Mouse (Mus musculus): Measurements from ENCODE around the gene Tfr2. TPM values are rescaled to one million over a fixed set of nuclear protein-coding genes. Genes with fewer than 3 reads are reported as not detected.

Gene Tfr2
- polyA plus RNA-seq, 1 experiment from 2014 or later, result 0.32 TPM

DNA sequence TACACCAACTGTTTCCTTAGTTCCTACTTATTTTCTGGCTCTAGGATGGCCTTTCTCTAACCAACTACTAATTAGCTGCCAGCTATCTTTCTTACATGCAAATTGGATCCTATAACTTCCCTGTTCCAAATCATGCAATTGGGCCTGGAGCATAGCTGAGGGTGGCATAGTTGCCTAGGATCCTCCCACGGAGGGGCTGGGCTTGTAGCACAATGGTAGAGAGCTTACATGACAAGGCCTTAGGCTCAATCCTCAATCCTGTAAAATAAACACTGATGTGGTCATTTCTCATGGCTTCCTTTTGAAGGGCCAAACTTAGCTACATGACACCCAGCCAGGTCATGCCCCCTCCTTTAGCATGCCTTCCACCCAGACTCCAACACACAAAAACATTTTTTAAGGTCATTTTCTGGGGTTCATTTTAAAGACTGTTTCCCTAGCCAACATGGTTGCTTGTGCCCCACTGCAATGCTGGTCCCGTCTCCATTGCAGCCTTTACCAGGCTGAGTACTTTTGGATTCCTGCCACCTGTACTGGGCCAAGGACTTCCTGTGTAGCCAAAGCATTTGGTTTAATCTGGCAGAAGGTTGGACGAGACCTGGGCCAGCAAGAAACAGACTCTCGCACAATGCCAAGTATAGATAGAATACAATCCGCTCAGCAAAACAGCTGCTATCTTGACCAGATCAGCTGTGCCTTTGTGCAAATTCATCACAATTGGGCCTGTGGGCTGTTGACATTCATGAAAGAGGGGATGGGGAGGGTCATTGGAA, 27.7 kb upstream of the Tfr2 start:
- Histone ChIP-seq H3K27ac (no peak overlapping the region), H3K4me2 (replicated peaks) (no peak overlapping the region), H3K4me3 (no peak overlapping the region), H3K9ac (no peak overlapping the region), H3K4me1 (no peaks in the 10 kb centered on the region), H3K27me3 (no peaks in the 10 kb centered on the region), H3K36me3 (no peaks in the 10 kb centered on the region), H3K9me3 (no peaks in the 10 kb centered on the region)
- WGBS, result 73% methylated on average over 5 of the region's 5 CpGs
- no peak for ATAC-seq (ENCODE audit: low FRiP score, low read depth)

DNA sequence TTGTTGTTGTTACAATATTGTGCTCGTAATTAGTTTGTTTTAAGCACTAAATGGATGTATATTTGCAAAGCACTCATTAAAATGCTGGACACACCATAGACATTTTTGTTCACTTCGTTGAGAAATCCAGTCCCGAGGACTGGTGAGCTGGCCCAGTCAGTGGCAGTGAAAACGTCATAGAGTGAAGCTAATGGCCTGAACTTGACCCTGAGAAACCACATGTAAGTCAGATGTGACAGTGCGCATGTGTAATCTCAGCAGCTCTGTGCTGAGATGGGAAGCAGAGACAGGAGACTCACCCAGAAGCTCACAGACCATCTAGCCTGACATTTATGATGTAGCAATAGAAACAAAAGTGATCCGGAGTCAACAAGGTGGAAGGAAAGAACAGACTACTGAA, 24.7 kb upstream of the Tfr2 start:
- no peak overlapping the region for H3K9ac ChIP-seq
- no peaks in the 10 kb centered on the region for H3K27me3 ChIP-seq
- H3K36me3 ChIP-seq, result no peaks in the 10 kb centered on the region
- H3K4me3 ChIP-seq, result no peak overlapping the region
- no peak for ATAC-seq (ENCODE audit: low FRiP score, low read depth)
- no peaks in the 10 kb centered on the region for H3K4me1 ChIP-seq
- no peak overlapping the region for H3K4me2 ChIP-seq (replicated peaks)
- WGBS, result 60% methylated on average over 6 of the region's 6 CpGs
- H3K27ac ChIP-seq, result no peak overlapping the region
- no peaks in the 10 kb centered on the region for H3K9me3 ChIP-seq

DNA sequence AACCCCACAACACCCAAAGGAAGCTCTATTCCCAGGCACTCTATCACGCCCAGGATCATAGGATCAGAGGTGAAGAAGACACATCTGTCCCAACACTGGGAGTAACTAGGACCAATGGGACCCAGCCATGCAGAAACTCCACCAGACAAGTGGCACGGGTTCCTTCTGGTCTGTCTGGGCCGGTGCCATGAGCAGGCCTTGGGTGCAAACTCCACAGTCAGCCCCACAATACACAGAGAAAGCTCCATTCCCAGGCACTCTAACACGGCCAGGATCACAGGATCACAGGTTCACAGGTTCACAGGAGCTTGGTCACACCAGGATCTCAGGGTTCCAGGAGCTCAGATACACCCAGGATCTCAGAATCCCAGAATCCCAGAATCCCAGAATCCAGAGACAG, 24.0 kb upstream of the Tfr2 start:
- WGBS, result 70% methylated on average over 4 of the region's 4 CpGs
- H3K9me3 ChIP-seq, result no peaks in the 10 kb centered on the region
- no peak for ATAC-seq (ENCODE audit: low FRiP score, low read depth)
- no peak overlapping the region for H3K4me3 ChIP-seq
- no peaks in the 10 kb centered on the region for H3K4me1 ChIP-seq
- H3K36me3 ChIP-seq, result no peaks in the 10 kb centered on the region
- no peak overlapping the region for H3K9ac ChIP-seq
- H3K4me2 ChIP-seq (replicated peaks), result no peak overlapping the region
- no peaks in the 10 kb centered on the region for H3K27me3 ChIP-seq
- no peak overlapping the region for H3K27ac ChIP-seq

DNA sequence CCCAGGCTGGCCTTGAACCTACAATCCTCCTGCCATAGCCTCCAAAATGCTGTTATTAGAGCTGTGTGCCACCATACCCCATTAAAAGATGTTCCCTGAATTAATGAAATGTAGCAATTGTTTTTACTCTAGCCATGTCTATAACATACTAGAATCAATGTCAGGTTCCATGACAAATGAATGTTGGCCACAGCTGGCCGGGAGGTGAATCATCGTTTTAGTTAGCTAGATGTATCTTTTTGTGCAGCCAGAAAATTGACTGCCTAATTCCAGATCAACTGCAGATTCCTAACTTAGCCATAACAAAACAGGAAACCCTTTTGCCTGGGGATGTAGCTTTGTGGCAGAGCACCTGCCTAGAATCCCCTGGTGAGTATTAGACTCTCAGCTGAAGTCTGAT, 19.8 kb upstream of the Tfr2 start:
- H3K9me3 ChIP-seq, result no peaks in the 10 kb centered on the region
- H3K4me1 ChIP-seq, result peaks cover 8% of the 10 kb centered on the region; the same call in 1 of the 2 replicates
- H3K27ac ChIP-seq, result no peak overlapping the region
- no peak overlapping the region for H3K4me2 ChIP-seq (replicated peaks)
- no peak overlapping the region for H3K9ac ChIP-seq
- WGBS, result 91% methylated on average over 2 of the region's 2 CpGs
- H3K36me3 ChIP-seq, result no peaks in the 10 kb centered on the region
- no peak overlapping the region for H3K4me3 ChIP-seq
- no peak for ATAC-seq (ENCODE audit: low FRiP score, low read depth)
- peaks cover 14% of the 10 kb centered on the region for H3K27me3 ChIP-seq

- no peak overlapping the region for H3K9ac ChIP-seq
- no peak for ATAC-seq (ENCODE audit: low FRiP score, low read depth)
These were observed 18.5 kb upstream of the Tfr2 start for GRCm38 (mm10) chr5:137551119-137551518.

GRCm38 (mm10) chr5:137553000-137553399, 16.6 kb upstream of the Tfr2 start:
- peaks cover 8% of the 10 kb centered on the region; the same call in 1 of the 2 replicates for H3K4me1 ChIP-seq
- no peaks in the 10 kb centered on the region for H3K36me3 ChIP-seq
- peak overlapping the region; percentile 53 for H3K4me2 ChIP-seq (replicated peaks)
- 32% methylated on average over 6 of the region's 6 CpGs for WGBS
- peaks cover 19% of the 10 kb centered on the region for H3K27me3 ChIP-seq
- peak overlapping the region; percentile 19 for H3K4me3 ChIP-seq
- ATAC-seq (ENCODE audit: low FRiP score, low read depth), result no peak
- H3K27ac ChIP-seq, result no peak overlapping the region
- H3K9me3 ChIP-seq, result no peaks in the 10 kb centered on the region
- no peak overlapping the region for H3K9ac ChIP-seq

More at GRCm38 (mm10) chr5:137551119-137551518, 18.5 kb upstream of the Tfr2 start:
- H3K27ac ChIP-seq, result no peak overlapping the region
- H3K27me3 ChIP-seq, result peaks cover 19% of the 10 kb centered on the region
- no peak overlapping the region for H3K4me3 ChIP-seq
- 76% methylated on average over 5 of the region's 5 CpGs for WGBS
- H3K4me2 ChIP-seq (replicated peaks), result no peak overlapping the region
- no peaks in the 10 kb centered on the region for H3K9me3 ChIP-seq
- H3K4me1 ChIP-seq, result peaks cover 8% of the 10 kb centered on the region; the same call in 1 of the 2 replicates
- no peaks in the 10 kb centered on the region for H3K36me3 ChIP-seq

GRCm38 (mm10) chr5:137553411-137553837, 16.2 kb upstream of the Tfr2 start, which contains the start of gene Actl6b:
Gene Actl6b, plus strand, starts transcription at chr5:137553517.
- Histone ChIP-seq H3K27ac (no peak within 1 kb of the TSS), H3K4me1 (peaks cover 8% of the 10 kb centered on the region; the same call in 1 of the 2 replicates), H3K4me3 (peak within 1 kb of the TSS; percentile 19), H3K27me3 (peaks cover 19% of the 10 kb centered on the region), H3K4me2 (replicated peaks) (peak within 1 kb of the TSS; percentile 53), H3K36me3 (no peaks in the 10 kb centered on the region), H3K9ac (no peak within 1 kb of the TSS), H3K9me3 (no peaks in the 10 kb centered on the region)
- 1% methylated on average over 37 of the region's 37 CpGs for WGBS
- ATAC-seq (ENCODE audit: low FRiP score, low read depth), result peak; percentile 77

GRCm38 (mm10) chr5:137553898-137554297, 15.7 kb upstream of the Tfr2 start:
- WGBS, result 44% methylated on average over 11 of the region's 11 CpGs
- Histone ChIP-seq H3K9ac (no peak overlapping the region), H3K27ac (no peak overlapping the region), H3K4me1 (peaks cover 8% of the 10 kb centered on the region; the same call in 1 of the 2 replicates), H3K4me2 (replicated peaks) (peak overlapping the region; percentile 53; the same call in 1 of the 2 replicates), H3K36me3 (no peaks in the 10 kb centered on the region), H3K9me3 (no peaks in the 10 kb centered on the region), H3K27me3 (peaks cover 19% of the 10 kb centered on the region), H3K4me3 (no peak overlapping the region)
- ATAC-seq (ENCODE audit: low FRiP score, low read depth), result 0 out of 2 replicates have a peak, but pooled peaks have one; percentile 36

DNA sequence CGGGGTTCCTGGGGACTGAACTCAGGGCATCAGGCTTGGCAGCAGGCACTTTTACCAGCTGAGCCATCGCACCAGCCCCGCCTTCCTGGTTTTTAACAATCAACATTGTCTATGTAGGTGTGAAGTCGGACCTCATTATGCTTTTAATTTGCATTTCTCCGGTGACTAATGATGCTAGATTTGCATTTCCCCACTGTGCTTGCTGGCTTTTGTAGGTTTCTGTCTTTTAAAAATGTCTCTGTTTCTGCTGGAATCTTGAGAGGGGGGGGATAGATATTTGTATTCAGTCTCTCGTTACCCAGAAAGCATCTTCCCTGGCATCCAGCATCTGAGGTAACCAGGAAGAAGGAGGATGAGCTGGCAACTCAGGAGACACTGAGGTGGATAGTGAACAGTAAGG, 8.1 kb upstream of the Tfr2 start:
- no peak overlapping the region for H3K4me3 ChIP-seq

DNA sequence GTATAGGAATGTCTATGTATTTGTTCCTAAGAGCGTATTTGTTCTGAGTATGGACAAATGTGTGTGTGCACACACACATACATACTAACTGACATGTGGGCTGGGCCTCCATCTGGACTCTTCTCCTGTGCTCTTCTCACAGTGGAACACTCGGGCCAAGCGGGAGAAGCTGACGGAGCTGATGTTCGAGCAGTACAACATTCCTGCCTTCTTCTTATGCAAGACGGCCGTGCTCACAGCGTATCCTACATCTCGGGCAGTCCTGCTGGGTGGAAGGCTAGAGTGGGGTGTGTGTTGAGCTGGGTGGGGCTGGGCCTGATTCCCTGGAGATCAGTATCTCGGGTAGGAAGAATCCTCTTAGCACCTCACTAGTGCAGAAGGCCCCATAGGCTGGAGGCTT, 6.7 kb upstream of the Tfr2 start:
- no peaks in the 10 kb centered on the region for H3K36me3 ChIP-seq
- H3K4me1 ChIP-seq, result no peaks in the 10 kb centered on the region
- no peak overlapping the region for H3K4me3 ChIP-seq
- no peak overlapping the region for H3K27ac ChIP-seq
- WGBS, result 72% methylated on average over 10 of the region's 10 CpGs
- no peak overlapping the region for H3K4me2 ChIP-seq (replicated peaks)
- no peaks in the 10 kb centered on the region for H3K27me3 ChIP-seq
- H3K9ac ChIP-seq, result no peak overlapping the region
- no peak for ATAC-seq (ENCODE audit: low FRiP score, low read depth)
- H3K9me3 ChIP-seq, result no peaks in the 10 kb centered on the region

More for the DNA sequence above, 8.1 kb upstream of the Tfr2 start:
- 62% methylated on average over 6 of the region's 6 CpGs for WGBS
- no peak for ATAC-seq (ENCODE audit: low FRiP score, low read depth)
- no peaks in the 10 kb centered on the region for H3K9me3 ChIP-seq
- H3K4me1 ChIP-seq, result no peaks in the 10 kb centered on the region
- H3K4me2 ChIP-seq (replicated peaks), result no peak overlapping the region
- no peak overlapping the region for H3K27ac ChIP-seq
- no peaks in the 10 kb centered on the region for H3K27me3 ChIP-seq
- no peak overlapping the region for H3K9ac ChIP-seq
- H3K36me3 ChIP-seq, result no peaks in the 10 kb centered on the region

GRCm38 (mm10) chr5:137565744-137566143, 3.9 kb upstream of the Tfr2 start:
- H3K36me3 ChIP-seq, result no peaks in the 10 kb centered on the region
- H3K4me2 ChIP-seq (replicated peaks), result no peak overlapping the region
- no peaks in the 10 kb centered on the region for H3K9me3 ChIP-seq
- H3K27ac ChIP-seq, result no peak overlapping the region
- no peaks in the 10 kb centered on the region for H3K27me3 ChIP-seq
- no peak overlapping the region for H3K9ac ChIP-seq
- ATAC-seq (ENCODE audit: low FRiP score, low read depth), result no peak
- H3K4me3 ChIP-seq, result no peak overlapping the region
- H3K4me1 ChIP-seq, result no peaks in the 10 kb centered on the region
- 65% methylated on average over 6 of the region's 6 CpGs for WGBS

- Histone ChIP-seq H3K4me3 (no peak overlapping the region), H3K27me3 (no peaks in the 10 kb centered on the region), H3K4me2 (replicated peaks) (no peak overlapping the region), H3K9me3 (no peaks in the 10 kb centered on the region), H3K27ac (no peak overlapping the region), H3K9ac (no peak overlapping the region), H3K4me1 (no peaks in the 10 kb centered on the region), H3K36me3 (no peaks in the 10 kb centered on the region)
- WGBS, result 89% methylated on average over 5 of the region's 5 CpGs
- no peak for ATAC-seq (ENCODE audit: low FRiP score, low read depth)
These were observed 3.2 kb upstream of the Tfr2 start for GRCm38 (mm10) chr5:137566416-137566815.
